Mouse (Mus musculus): ENCODE measurements at regions not wholly inside any gene's neighbourhood (a gene's known extent, or its start where the extent isn't known, plus 50 kb on each side); places are given as distances from the start of the nearest gene placed in this dataset.

DNA sequence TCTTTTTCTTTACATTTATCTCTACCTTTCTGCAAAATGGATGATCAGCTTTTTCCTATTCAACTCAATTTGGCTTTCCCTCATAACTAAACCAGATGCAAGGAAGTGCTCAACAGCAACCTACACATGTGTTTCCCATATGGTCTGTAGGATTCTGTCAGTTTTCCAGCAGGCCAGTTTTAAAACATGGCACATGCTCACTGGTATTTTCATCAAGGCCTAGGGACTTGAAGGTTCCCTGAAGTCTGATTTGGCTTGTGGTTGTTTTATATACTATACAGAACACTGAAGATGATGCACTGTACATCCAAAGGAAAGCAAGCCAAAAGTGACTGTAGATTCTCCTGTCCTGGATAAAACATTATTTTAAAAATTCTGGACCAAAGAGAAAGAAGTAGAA is 374.3 kb downstream of the Rfpl4b start:
- no peak for TF ChIP-seq CTCF (IDR thresholded peaks at IDR 0.05; ENCODE audit: insufficient read depth, low read depth, low read length)
- TF ChIP-seq POLR2A (IDR thresholded peaks at IDR 0.05; ENCODE audit: insufficient read depth, low read depth, low read length), result no peak

Measured in olfactory bulb, adult 2 months (tissue).